Mouse (Mus musculus) G1E (cell line): ENCODE data around the gene Apol7b.
"Not testable (repeated sequence)": the region's sequence is repeated elsewhere in the genome, so short reads cannot be mapped to it uniquely, and the experiment has no call there.

Experiments used
- CTCF ChIP-seq: IDR thresholded peaks from 2 replicates; pipeline ENCODE4 v1.5.1; 2012; ENCODE audit warnings: low read depth, low read length, inconsistent platforms, mixed read lengths
- TAL1 ChIP-seq: conservative IDR thresholded peaks from 2 replicates; pipeline ENCODE4 v1.6.1; 2012; ENCODE audit warnings: low read depth, low read length, inconsistent platforms, mixed read lengths

DNA sequence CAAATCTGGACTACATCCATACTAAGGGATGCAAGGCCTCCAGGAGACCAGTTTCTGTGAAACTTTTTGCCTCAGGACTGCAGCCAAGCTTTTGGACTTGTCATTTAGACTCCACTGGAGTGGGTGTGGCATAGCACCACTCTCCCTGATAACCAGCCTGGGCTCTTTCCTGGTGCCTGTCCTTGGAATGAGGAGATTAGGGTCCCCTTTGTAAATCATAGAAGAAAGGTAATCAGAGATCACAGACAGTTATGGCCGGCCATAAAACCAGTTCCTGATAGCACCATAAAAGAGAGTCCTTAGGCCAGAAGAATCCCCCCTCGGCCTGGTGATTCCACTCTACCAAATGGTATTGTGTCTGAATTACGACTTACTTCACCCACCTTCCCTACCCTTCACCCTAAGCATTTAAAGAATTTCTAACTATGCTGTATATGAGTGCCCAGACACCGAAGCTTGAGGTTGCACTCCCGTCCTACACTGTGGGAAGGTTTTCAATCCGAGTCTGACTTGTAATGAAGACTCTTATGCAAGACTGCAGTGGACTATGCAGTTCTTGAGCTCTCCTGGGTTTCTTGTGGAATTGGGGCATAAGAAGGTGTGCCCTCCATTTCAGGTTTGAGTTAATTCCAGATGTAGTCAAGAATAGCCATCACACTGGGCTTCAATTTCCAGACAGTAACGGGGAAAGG, 27.6 kb upstream of the Apol7b start:
- TF ChIP-seq CTCF, TAL1: not testable (repeated sequence)
